Mouse (Mus musculus) lung, postnatal 25 days (tissue): ENCODE data around the gene Dut.
A peak's percentile ranks its signal among the peaks of the same experiment; 100 is the strongest.

Source experiments
- DNase-seq: peaks from one replicate; pipeline ENCODE4 v3.0.0; 2022; ENCODE audit warnings: low spot score

Dut gene

DNA sequence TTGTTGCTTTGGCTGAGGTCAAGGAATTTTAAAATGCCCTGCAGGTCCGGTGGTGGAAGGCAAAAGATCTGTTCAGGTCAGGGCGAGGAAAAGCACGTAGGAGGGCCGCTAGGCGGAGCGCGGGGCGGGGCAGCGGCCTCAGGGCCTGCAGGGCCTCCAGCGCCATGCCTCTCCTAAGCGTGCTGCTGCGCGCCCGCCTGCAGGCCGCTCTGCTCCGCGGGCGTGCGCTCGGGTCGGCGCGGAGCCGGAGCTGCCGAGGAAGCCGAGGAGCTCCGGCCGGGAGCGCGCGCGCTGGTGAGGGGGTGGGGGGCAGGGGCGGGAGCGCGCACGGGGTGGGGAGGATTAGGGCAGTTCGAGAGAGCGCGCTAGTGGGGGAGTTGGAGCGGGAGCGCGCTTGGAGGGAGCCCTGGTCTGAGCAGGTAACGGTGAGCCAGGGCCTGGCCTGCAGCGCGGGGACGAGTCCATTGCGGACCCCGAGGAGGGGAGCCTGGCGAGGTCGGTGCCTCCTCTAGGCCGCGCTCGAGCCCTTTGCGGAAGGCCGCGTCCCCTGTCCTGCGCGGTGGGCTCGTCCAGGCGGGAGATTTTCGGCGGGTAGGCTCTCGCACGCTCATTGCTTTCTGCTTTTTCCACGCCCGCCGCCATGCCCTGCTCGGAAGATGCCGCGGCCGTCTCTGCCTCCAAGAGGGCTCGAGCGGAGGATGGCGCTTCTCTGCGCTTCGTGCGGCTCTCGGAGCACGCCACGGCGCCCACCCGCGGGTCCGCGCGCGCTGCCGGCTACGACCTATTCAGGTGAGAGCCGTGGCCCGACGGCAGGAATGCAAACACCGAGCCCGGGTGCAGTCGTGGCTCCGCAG, at the start of gene Dut:
Gene Dut, plus strand, starts transcription at position 83 of the 854 bp plus-strand sequence.
- peak; percentile 95 for DNase-seq

DNA sequence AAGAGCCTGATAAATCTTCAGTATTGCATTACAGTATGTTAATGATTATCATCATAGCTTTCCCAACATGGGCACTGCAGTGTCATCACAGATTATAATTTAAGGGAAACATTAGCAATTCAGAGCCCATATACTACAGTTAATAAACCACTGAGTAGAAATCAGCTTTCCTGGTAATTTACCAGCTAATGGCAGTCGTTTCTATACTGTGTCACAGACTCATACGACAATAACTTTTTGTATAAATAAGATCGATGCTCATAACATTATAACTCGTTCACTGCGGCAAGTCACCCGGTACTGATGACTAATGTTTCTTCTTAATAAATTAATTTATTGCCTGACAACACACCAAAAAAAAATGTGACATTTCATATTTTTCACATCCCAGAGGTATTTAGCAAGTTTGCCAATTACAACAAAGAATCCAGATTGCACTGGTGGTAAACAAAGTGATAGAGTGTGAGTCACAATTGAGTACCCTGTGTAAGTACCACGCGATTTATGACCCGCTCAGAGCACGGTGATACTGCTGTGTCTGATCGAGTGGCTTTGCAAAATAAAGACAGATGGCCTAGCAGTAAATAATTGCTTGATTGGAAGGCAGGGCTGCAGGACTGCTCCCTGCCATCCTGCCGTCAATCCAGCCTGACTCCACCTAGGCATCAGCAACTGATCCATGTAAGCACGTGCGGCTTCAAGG, 37.9 kb upstream of the Dut start:
- no peak for DNase-seq

DNA sequence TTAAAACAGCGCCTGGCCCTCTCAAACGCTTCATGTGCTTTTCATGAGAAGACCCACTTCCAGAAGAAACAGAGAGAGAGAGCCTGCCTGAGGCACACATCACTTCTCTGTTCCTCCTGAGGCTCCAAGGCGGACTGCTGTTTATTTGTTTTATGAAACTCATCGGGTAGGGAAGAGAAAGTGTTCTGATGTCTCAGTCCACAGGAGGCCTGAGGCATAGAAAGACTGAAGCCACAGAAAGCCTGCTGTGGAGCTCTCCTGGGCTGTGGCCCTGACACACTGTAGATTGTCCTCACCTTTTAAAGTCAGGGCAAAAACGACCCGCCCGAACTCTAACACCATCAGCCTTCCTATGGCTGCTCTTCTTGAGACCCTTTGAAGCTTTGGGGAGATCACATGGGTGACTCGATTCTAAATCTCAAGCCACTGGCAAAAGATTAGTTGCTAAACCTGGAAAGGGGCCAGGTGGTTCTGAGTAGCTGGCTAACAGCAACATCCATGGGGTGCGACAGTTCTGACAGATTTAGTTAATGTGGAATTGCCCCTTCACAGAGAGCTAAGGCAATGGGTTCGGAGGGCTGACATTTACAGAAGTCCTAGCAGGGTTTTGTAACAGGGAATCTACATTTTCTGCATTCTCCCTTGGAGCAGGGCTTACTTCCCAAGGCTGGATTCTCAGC, 35.0 kb upstream of the Dut start:
- DNase-seq = no peak

DNA sequence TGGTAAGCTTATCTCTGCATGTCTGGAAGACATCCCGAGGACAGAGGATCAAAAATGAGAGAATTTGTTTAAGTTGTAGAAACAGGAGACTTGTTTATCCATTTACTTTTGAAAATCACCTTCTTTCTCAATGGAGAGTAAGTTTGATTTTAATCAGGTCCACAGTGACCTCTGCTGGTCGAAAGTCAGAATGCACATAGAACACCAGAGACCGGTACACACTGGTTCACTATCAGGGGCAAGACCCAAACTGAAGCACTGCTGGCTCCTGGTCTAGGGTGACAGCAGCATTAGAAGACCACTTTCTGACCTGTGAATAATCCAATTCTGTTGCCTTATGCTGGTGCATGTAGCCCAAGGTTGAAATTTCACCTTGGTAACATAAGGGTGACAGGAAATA, 32.4 kb upstream of the Dut start:
- DNase-seq = peak; percentile 35

DNA sequence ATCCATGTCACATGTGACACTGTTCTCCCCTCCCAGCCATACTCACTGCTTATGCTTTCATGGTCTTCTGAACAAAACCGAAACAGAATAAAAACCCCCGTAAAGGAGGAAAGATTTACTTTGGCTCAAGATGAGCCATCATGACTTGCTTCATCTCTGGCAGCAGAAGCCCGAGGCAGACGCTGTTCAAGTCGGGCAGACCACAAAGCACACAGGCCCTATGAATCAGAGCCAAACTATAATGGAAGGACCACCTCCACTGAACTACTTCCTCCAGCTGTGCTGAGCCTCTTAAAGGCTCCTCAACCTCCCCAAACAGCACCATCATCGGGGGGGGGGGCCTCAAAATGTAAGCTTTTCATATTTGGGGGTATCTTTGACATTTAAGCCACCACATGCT, 29.7 kb upstream of the Dut start:
- no peak for DNase-seq

DNA sequence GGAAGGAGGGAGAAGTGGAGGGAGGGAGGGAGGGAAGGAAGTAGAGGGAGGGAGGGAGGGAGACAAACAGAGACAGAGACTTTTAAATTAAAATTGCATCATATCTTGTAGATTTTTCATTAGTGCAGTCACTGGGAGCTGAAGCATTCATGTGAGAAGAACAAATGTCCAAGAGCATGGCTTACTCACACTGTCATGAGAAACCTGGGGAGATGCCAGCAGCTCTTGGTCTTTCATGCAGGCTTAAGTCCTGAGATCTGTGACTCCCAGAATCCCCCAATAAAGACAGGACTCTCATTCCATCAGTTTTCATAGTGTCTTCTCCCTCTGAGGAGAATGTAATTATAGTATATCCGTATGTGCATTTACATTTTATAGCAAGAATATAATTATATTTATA, 28.4 kb upstream of the Dut start:
- no peak for DNase-seq

DNA sequence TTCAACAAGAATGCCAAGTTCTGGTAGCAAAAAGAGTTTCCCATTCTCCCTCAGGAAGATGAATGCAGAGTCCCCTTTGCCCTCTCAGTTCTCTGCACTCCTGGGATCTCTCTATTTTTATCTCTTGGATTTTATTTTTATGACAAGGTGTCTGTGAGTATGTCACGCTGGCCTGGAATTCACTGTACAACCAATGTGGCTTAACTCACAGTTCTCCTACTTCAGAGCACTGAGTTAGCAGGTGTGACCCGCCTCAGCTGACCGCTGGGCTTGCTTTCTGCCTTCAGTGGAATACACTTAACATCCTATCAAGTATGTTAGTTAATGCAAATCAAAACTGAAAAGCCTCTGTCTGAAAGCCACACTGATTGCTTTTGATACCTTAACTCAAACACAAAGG, 27.7 kb upstream of the Dut start:
- DNase-seq = no peak

DNA sequence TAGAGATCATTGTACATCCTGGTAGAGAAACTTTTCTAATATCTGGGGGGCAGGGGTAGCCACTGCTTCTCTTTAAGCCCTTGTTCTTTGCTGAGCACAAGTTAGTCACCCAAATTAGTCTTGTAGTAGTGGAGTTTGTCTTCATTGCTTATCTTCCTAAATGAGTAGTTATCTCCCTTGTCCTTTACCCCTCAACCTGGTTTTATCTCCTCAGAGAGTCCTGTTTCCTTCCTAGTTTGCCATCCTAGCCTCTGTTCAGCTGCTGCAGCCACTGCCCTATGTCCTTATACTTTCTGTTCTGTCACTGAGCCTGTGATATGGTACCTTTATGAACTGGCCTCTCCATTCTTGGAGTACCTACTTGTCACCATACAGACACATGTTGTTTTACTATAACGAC, 25.3 kb upstream of the Dut start:
- no peak for DNase-seq

DNA sequence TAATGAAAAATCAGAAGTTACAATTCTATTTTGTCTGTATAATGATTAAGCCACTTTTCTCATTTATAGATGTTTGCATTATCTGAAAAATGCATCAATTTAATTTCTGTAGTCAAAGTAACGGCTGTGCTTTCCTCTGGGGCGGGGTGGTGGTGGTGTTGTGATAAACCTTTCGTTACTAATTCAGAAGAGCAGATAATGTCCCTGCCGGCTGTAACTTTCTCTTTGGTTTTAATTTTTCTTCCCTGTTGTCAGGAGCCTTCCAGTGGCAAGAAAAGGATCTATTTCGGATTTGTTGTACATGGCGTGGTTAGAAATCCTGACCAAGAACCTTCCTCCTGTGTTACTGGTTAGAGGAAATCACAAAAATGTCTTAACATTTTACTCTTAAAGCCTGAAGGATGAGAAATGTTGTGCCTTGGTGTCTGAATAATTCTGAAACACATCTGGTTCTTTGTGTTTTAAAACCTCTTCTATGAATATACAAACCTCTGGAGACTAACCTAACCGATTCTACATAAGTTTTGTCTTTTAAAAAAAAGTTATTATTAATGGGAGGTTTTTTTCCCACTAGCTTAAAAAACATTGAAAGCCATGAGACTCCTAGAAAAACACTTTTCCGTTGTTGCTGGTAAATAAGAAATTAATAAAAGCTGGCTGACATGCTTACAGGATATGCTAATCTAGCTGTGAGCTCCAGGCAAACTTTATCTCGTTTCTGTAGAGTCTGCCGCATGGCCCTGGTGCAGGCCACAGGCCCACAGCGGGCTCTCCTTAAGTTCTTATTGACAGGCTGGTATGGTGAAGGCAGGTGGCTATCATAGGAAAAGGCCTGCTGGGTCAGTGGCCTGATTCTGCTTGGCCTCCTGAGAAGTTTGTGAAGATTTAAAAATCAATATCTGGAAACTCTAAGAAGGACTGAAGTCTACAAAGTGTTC, 18.2 kb upstream of the Dut start:
- DNase-seq = no peak

DNA sequence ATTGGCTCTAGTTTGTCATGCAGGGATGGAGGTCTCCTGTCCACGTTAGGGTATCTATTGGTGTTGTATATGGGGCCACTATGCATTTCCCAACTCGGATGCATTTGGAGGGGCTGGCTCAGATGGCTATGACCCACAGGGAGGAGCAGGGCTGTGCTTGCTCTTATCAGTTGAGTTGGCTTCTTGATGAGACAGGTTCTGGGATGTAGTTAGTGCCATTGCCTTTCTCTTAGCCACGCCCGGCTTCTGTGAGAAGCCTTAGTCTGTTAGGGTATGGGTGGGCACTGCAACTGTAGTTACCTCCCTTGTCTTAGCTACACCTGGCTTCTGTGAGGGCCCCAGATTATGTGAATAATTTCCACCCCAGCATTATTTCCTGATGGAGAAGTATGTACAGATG, 14.8 kb upstream of the Dut start:
- no peak for DNase-seq

DNA sequence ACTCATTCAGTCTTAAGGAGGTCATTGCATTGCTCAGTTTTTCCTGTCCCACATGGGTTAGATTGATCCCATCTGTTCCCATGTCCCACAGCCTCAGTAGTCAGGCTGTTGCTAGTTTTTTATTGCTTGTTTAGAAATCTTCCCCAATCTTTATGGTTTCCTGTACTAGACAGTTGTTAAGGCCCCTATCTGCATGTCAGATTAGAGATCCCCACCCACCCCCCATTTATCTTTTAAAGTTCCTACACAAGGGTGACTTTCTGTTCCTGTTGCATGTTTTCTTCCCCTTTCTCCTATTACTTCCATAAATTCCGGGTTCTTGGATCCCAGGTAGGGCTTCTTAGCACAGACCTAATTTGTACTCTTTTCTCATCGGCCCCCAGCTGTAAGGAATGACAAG, 13.5 kb upstream of the Dut start:
- DNase-seq = no peak

DNA sequence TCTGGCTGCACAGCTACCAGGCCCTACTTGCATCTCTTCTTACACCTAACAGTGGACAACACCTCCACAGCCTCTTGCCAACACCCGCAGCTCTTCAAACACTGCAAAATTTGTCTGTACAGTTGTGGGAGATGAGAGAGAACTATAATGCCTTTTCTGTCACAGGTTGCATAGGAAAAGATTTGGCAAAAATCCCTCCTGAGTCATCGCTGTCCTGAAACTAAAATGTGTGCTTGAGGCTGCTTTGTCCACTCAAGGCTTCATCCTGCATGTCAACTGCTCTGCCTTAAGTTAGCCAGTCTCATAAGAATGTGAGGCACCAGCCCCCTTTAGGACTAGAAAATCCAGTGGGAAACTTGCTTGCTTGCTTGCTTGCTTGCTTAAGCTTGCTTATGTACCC, 12.9 kb upstream of the Dut start:
- DNase-seq = no peak

DNA sequence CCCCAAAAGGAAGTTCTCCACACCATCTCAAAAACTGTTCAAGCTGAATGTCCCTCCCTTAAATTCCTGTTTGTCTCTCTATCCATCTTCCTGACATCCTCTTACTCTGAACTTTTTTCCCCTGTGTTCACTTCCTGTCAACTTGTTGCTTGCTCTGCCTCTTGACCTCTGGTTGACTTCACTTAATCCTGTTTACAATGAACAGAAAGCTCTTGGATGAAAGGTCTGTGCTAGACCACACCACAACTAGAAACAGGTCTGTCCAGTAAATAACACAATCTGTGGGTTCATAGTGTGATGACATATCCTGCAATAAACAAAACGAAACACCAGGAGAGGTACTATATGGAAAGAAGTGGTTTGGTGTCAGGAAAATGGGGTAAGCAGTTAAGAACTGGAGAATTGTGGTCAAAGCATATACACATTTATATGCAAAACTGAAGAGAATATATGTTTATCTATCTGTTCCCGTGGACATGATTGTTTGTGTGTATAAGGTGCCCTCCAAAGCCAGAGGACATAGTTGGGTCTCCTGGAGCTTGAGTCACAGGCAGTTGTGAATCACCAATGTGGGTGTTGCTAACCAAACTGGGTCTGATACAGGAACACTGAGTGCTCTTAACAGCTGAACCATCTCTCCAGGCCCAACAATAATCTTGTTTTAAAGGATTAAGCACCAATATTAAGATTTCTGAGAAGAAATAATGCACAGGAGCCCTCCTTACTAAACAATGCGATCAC, 1.3 kb upstream of the Dut start:
- DNase-seq = no peak

DNA sequence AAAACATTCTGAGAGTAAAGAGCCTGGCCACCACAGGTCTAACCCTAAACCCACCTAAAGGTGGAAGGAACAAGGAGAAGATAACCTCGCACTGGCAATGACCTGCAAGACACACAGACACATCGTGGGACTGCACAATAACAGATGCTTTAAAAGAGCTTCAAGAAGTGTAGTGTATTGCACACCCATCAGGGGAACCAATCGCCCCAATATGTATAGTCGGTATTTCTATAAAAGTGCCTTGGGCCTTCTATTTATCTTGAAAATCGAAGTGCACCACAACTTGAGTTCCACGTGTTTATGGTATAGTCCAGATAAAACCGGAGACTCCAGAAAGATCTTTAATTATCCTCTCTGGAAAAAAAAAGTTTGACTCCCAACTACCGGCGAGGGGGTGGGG, 321 bp upstream of the Dut start:
- DNase-seq = no peak

DNA sequence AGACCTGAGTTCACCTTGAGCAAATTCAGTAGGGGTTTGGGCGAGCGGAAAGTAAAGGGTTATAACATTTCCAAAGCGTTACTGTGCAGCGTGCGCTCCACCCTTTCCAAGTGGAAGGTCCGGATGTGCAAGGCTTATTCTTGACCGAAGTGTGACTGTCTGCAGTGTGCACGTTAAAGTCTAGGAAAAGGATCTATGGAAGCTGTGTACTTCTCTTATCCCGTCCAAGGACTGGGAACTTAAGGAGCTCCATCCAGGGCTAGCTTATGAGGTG, 909 bp downstream of the Dut start:
- no peak for DNase-seq

DNA sequence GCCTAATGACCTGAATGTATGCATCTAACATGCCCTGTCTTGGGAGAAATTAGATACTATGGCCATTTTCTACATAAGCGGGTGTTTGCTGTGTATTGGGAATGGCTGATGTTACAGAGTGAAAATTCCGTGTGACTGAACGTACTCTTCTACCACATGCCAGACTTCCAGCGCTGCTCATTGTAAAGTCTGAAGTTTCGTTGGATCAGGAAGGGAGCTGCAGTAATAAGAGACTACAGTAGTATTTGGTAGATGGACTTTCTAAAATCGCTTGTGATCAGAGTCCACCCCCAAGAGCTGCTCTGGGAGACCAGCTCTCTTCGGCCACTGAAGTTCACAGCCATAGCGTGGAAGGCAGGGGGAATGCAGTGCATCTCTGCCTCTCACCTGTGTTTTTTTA, 1.3 kb downstream of the Dut start:
- no peak for DNase-seq

DNA sequence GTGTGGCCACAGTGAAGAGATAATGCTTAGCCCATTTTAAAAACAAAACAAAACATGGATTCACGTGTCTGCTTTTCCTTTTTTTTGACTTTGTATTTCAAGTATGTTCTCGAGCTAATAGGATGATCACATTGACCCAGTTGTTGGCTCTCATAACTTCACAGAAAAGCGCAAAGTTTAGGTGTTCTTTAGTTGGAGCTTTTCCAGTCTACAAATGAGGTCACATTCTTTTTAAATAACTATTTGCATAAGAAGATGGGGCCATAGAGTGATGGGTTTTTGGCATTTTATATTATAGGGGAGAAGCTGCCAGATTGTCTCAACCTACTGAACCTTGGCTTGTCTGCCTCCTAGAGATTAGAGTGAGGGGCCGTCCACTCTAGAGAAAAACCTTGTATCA, 2.3 kb downstream of the Dut start:
- no peak for DNase-seq

DNA sequence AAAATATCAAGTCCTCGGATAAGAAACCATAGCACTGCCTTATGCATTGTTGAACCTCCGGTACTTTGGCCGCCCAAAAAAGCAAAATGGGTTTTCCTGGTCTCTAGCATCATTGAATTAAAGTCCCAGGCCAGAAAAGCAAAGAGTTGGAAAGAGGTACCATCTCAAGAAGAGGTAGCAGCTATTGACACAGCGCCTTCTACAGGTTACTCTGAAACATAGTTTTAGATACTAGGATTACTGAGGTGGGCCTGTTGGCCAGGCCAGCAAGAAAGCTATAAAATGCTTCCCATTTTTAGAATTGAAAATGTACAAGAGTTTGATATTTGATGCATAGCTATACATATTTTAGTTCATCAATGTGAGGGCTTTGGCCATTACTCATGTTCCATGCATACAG, 2.9 kb downstream of the Dut start:
- DNase-seq = no peak

DNA sequence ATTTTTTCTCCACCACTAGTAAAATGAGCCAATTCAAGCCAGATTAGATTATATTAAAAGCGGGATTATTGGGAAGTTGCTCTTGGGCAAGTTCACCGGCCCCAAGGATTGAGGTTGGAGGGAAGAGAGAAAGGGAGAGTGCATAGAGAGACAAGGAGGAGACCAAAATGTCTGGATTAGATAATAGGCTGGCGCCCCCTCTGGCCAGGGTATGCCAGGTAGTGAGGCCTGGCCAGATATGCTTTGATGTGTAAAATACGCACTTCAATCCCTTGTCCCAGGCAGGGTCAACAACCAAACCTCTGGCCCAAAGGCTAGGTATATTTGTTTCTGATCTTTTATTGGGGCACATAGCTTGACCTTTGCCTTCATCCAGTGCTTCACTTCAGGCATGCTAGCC, 4.8 kb downstream of the Dut start:
- no peak for DNase-seq

DNA sequence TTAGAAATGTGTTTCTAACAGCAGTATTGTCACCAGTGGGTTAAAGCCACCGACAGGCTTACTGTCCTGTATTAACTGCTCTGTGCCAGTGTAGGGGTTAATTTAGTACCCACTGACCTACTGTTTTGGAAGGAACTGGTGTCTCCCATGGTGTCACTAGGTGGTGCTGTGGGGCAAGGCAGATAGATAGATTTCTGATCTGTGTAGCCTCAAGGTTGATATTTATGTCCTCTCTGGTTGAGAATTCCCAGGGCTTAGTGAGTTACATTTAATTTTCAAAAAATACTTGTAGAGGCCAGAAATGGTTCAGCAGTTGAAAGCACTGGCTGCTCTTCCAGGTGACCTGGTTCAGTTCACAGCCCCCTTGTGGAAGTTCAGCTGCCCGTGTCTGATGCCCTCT, 5.3 kb downstream of the Dut start:
- DNase-seq = peak; percentile 47

DNA sequence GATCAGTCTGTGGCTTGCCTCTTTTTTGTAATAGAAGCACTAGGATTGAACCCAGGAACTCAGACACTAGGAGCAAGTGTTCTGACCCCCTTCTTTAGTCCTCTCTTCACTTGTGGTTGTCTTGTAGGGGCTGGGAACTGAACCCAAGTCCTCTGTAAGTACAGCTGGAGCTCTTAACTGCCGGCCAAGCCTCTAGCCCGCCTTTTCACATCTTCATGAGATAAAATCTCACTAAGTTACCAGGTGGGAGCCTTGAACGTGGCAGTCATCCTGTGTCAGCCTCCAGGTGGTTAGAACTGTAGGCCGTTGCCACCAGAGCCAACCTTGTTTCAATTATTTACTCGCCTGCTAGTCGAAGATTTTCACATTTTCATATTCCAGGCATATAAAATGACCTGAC, 6.7 kb downstream of the Dut start:
- no peak for DNase-seq

DNA sequence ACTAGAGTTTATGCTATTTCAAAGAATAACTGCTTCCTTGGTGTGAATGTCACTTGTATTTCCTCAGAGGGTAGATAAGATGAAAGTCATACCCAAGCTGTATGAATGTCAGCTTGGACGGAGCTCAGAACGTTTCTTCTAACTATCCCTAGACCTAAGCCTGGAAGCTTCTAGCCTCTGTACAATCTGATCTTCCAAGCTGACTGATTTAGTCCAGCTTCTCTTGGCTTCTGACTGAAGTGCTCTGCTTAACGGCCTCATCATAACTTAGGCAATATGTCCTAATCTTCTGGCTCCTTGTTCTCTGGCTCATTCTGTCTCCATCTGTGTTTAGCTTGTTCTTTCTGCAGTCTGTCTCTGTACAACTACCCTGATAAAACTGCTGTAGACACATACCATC, 7.6 kb downstream of the Dut start:
- no peak for DNase-seq
